Mouse (Mus musculus): ENCODE data around the gene Vdac2.

Vdac2 gene

GRCm38 (mm10) chr14:21824938-21825337, at the start of gene Vdac2:
Gene Vdac2 (plus strand): TSS chr14:21825238.
- no peak for DNase-seq (ENCODE audit: low spot score)

GRCm38 (mm10) chr14:21776201-21776600, 48.8 kb upstream of the Vdac2 start:
- DNase-seq (ENCODE audit: low spot score), result no peak

GRCm38 (mm10) chr14:21786500-21786899, 38.5 kb upstream of the Vdac2 start:
- no peak for DNase-seq (ENCODE audit: low spot score)

GRCm38 (mm10) chr14:21787374-21787773, 37.7 kb upstream of the Vdac2 start:
- no peak for DNase-seq (ENCODE audit: low spot score)

- DNase-seq (ENCODE audit: low spot score), result no peak
These were observed 36.9 kb upstream of the Vdac2 start for GRCm38 (mm10) chr14:21788121-21788520.

GRCm38 (mm10) chr14:21790585-21791251, 34.3 kb upstream of the Vdac2 start:
- no peak for DNase-seq (ENCODE audit: low spot score)

GRCm38 (mm10) chr14:21791722-21792121, 33.3 kb upstream of the Vdac2 start:
- DNase-seq (ENCODE audit: low spot score), result no peak

GRCm38 (mm10) chr14:21792250-21792649, 32.8 kb upstream of the Vdac2 start:
- DNase-seq (ENCODE audit: low spot score), result no peak

- no peak for DNase-seq (ENCODE audit: low spot score)
These were observed 24.4 kb upstream of the Vdac2 start for GRCm38 (mm10) chr14:21800641-21801040.

- DNase-seq (ENCODE audit: low spot score), result no peak
These were observed 23.4 kb upstream of the Vdac2 start for GRCm38 (mm10) chr14:21801624-21802023.

- no peak for DNase-seq (ENCODE audit: low spot score)
These were observed 22.4 kb upstream of the Vdac2 start for GRCm38 (mm10) chr14:21802543-21803206.

- DNase-seq (ENCODE audit: low spot score), result no peak
These were observed 18.8 kb upstream of the Vdac2 start for GRCm38 (mm10) chr14:21806203-21806602.

GRCm38 (mm10) chr14:21806631-21807160, 18.3 kb upstream of the Vdac2 start:
- DNase-seq (ENCODE audit: low spot score), result no peak

- no peak for DNase-seq (ENCODE audit: low spot score)
These were observed 16.7 kb upstream of the Vdac2 start for GRCm38 (mm10) chr14:21808208-21808922.

GRCm38 (mm10) chr14:21809418-21809817, 15.6 kb upstream of the Vdac2 start:
- DNase-seq (ENCODE audit: low spot score), result no peak

GRCm38 (mm10) chr14:21811301-21811700, 13.7 kb upstream of the Vdac2 start:
- DNase-seq (ENCODE audit: low spot score), result no peak

GRCm38 (mm10) chr14:21811744-21812393, 13.2 kb upstream of the Vdac2 start:
- no peak for DNase-seq (ENCODE audit: low spot score)

GRCm38 (mm10) chr14:21812590-21813162, 12.4 kb upstream of the Vdac2 start:
- peak; percentile 75 for DNase-seq (ENCODE audit: low spot score)

- DNase-seq (ENCODE audit: low spot score), result no peak
These were observed 11.8 kb upstream of the Vdac2 start for GRCm38 (mm10) chr14:21813216-21813615.

GRCm38 (mm10) chr14:21813847-21814246, 11.2 kb upstream of the Vdac2 start:
- DNase-seq (ENCODE audit: low spot score), result peak; percentile 44

- no peak for DNase-seq (ENCODE audit: low spot score)
These were observed 10.4 kb upstream of the Vdac2 start for GRCm38 (mm10) chr14:21814606-21815005.

- no peak for DNase-seq (ENCODE audit: low spot score)
These were observed 8.8 kb upstream of the Vdac2 start for GRCm38 (mm10) chr14:21816255-21816654.

All from layer of hippocampus, adult 11-12 months (tissue).